Mouse (Mus musculus) forebrain, embryonic 14.5 days (tissue): ENCODE measurements around the gene Aph1c. TPM values are rescaled to one million over a fixed set of nuclear protein-coding genes. Genes with fewer than 3 reads are reported as not detected.
"Not testable (repeated sequence)": the region's sequence is repeated elsewhere in the genome, so short reads cannot be mapped to it uniquely, and the experiment has no call there.

ENCODE experiments used
- ATAC-seq: fragments of 200-750 bp; cut with Nextera tagmentation; 2 replicates; pipeline ENCODE4 v1.8.0; 2017; ENCODE audit warnings: mild to moderate bottlenecking, moderate library complexity
- DNase-seq: peaks from one replicate; pipeline ENCODE4 v3.0.0-alpha.2; 2015; ENCODE audit warnings: low spot score
- H3K27ac ChIP-seq: fragments of 300-500 bp; sonication (generic); 2 replicates; pipeline ENCODE4 v1.5.1; 2014; ENCODE audit warnings: low read depth, mild to moderate bottlenecking, control low read depth, low read length, moderate library complexity
- H3K27me3 ChIP-seq: fragments of 300-500 bp; sonication (generic); replicated peaks from 2 replicates; pipeline ENCODE4 v1.6.1; 2014; ENCODE audit warnings: low read length, control low read depth, mixed read lengths; ENCODE audit not compliant: control insufficient read depth, insufficient read depth
- H3K36me3 ChIP-seq: fragments of 300-500 bp; sonication (generic); 2 replicates; pipeline ENCODE4 v1.6.1; 2014; ENCODE audit warnings: low read length, control low read depth; ENCODE audit not compliant: control insufficient read depth, insufficient read depth
- H3K4me1 ChIP-seq: fragments of 300-500 bp; sonication (generic); 2 replicates; pipeline ENCODE4 v1.6.1; 2014; ENCODE audit warnings: antibody characterized with exemption, low read length, control low read depth; ENCODE audit not compliant: control insufficient read depth, insufficient read depth
- H3K4me2 ChIP-seq: fragments of 300-500 bp; sonication (generic); 2 replicates; pipeline ENCODE4 v1.6.1; 2014; ENCODE audit warnings: mild to moderate bottlenecking, control low read depth, low read length
- H3K4me3 ChIP-seq: fragments of 300-500 bp; sonication (generic); 2 replicates; pipeline ENCODE4 v1.5.1; 2014; ENCODE audit warnings: low read depth, low read length, control low read depth
- H3K9ac ChIP-seq: fragments of 300-500 bp; sonication (generic); 2 replicates; pipeline ENCODE4 v1.6.1; 2014; ENCODE audit warnings: mild to moderate bottlenecking, low read length, control low read depth, moderate library complexity
- H3K9me3 ChIP-seq: fragments of 300-500 bp; sonication (generic); replicated peaks from 2 replicates; pipeline ENCODE4 v1.6.1; 2016; ENCODE audit warnings: low read length, control low read depth, mixed read lengths; ENCODE audit not compliant: control insufficient read depth
- WGBS: fragments of 180-500 bp; shearing (Covaris S2); extraction: QIAGEN DNeasy Blood & Tissue Kit; methylation state at CpG from one replicate; pipeline ENCODE4 v1.1.7; 2014; 5-methylcytosine and 5-hydroxymethylcytosine counted together
- polyA plus RNA-seq: library from polyadenylated mRNA; unstranded; fragments of >200 nt; fragmentation: Nextera tagmentation; extraction: Ambion mirVana; gene quantifications from 2 replicates; pipeline ENCODE4 v1.2.1, GENCODE M21; 2014

The Aph1c gene
- polyA plus RNA-seq, 1 experiment from 2014 or later: 2.2 TPM

GRCm38 (mm10) chr9:66852592-66852991 lies 18.1 kb upstream of the Aph1c start:
- DNase-seq: no peak
- Histone ChIP-seq H3K27me3 (no peaks in the 10 kb centered on the region), H3K27ac (no peak overlapping the region), H3K4me3 (no peak overlapping the region), H3K9me3 (no peaks in the 10 kb centered on the region), H3K9ac (no peak overlapping the region), H3K36me3 (peaks cover 19% of the 10 kb centered on the region), H3K4me1 (no peaks in the 10 kb centered on the region), H3K4me2 (no peak overlapping the region)
- no peak for ATAC-seq
- WGBS: 22% methylated on average over 6 of the region's 6 CpGs

- 89% methylated on average over 5 of the region's 5 CpGs for WGBS
- Histone ChIP-seq H3K4me2 (no peak overlapping the region), H3K36me3 (peaks cover 34% of the 10 kb centered on the region), H3K27me3 (no peaks in the 10 kb centered on the region), H3K4me3 (no peak overlapping the region), H3K4me1 (no peaks in the 10 kb centered on the region), H3K9me3 (no peaks in the 10 kb centered on the region), H3K27ac (no peak overlapping the region), H3K9ac (no peak overlapping the region)
- ATAC-seq (no peak), DNase-seq (no peak)
Measured at GRCm38 (mm10) chr9:66850966-66851365, 16.4 kb upstream of the Aph1c start.

- H3K9me3 ChIP-seq: no peaks in the 10 kb centered on the region
- H3K4me2 ChIP-seq: no peak overlapping the region
- ATAC-seq (no peak), DNase-seq (no peak)
- no peak overlapping the region for H3K9ac ChIP-seq
- peaks cover 40% of the 10 kb centered on the region for H3K36me3 ChIP-seq
- no peak overlapping the region for H3K27ac ChIP-seq
- H3K4me1 ChIP-seq: no peaks in the 10 kb centered on the region
- no peaks in the 10 kb centered on the region for H3K27me3 ChIP-seq
- WGBS: 95% methylated on average over 5 of the region's 5 CpGs
- no peak overlapping the region for H3K4me3 ChIP-seq
Measured at GRCm38 (mm10) chr9:66846822-66847221, 12.3 kb upstream of the Aph1c start.

GRCm38 (mm10) chr9:66835097-66835480 lies 563 bp upstream of the Aph1c start:
- H3K27ac ChIP-seq: no peak overlapping the region
- WGBS: 0% methylated on average over 24 of the region's 24 CpGs

GRCm38 (mm10) chr9:66833851-66834250 lies 675 bp downstream of the Aph1c start:
- Histone ChIP-seq H3K9me3 (no peaks in the 10 kb centered on the region), H3K4me2 (peak overlapping the region; percentile 85), H3K27ac (no peak overlapping the region), H3K36me3 (no peaks in the 10 kb centered on the region), H3K9ac (peak overlapping the region; percentile 46), H3K27me3 (0 out of 2 replicates have a peak, but pooled peaks cover 9% of the 10 kb centered on the region), H3K4me1 (peaks cover 6% of the 10 kb centered on the region), H3K4me3 (peak overlapping the region; percentile 51)
- DNase-seq: no peak
- WGBS: 16% methylated on average over 7 of the region's 7 CpGs
- no peak for ATAC-seq

More at GRCm38 (mm10) chr9:66835097-66835480, 563 bp upstream of the Aph1c start:
- peak overlapping the region; percentile 53; the same call in 1 of the 2 replicates for H3K9ac ChIP-seq
- DNase-seq (no peak), ATAC-seq (peak; percentile 74)
- peaks cover 6% of the 10 kb centered on the region for H3K4me1 ChIP-seq
- H3K27me3 ChIP-seq: 0 out of 2 replicates have a peak, but pooled peaks cover 9% of the 10 kb centered on the region
- no peaks in the 10 kb centered on the region for H3K9me3 ChIP-seq
- peak overlapping the region; percentile 85 for H3K4me2 ChIP-seq
- no peaks in the 10 kb centered on the region for H3K36me3 ChIP-seq
- H3K4me3 ChIP-seq: peak overlapping the region; percentile 51

- Histone ChIP-seq H3K27ac (no peak overlapping the region), H3K27me3 (0 out of 2 replicates have a peak, but pooled peaks cover 9% of the 10 kb centered on the region), H3K9ac (no peak overlapping the region), H3K9me3 (no peaks in the 10 kb centered on the region), H3K4me2 (no peak overlapping the region), H3K4me3 (no peak overlapping the region), H3K4me1 (peaks cover 6% of the 10 kb centered on the region), H3K36me3 (no peaks in the 10 kb centered on the region)
- DNase-seq (no peak), ATAC-seq (no peak)
- 74% methylated on average over 4 of the region's 4 CpGs for WGBS
Measured at GRCm38 (mm10) chr9:66832366-66832908, 2.1 kb downstream of the Aph1c start.

- ATAC-seq (no peak), DNase-seq (peak; percentile 88)
- WGBS: 39% methylated on average over 1 of the region's 1 CpGs
Measured at GRCm38 (mm10) chr9:66825990-66826389, 8.5 kb downstream of the Aph1c start.

GRCm38 (mm10) chr9:66822255-66822654 lies 12.3 kb downstream of the Aph1c start:
- H3K9me3 ChIP-seq, H3K27me3 ChIP-seq, H3K4me2 ChIP-seq, H3K36me3 ChIP-seq, H3K9ac ChIP-seq, ATAC-seq, H3K4me1 ChIP-seq, DNase-seq, H3K4me3 ChIP-seq, H3K27ac ChIP-seq: not testable (repeated sequence)
- WGBS: no CpG with 5 or more reads among the region's 5 CpGs

More at GRCm38 (mm10) chr9:66825990-66826389, 8.5 kb downstream of the Aph1c start:
- Histone ChIP-seq H3K27me3 (no peaks in the 10 kb centered on the region), H3K4me3 (no peak overlapping the region), H3K9ac (no peak overlapping the region), H3K4me2 (no peak overlapping the region), H3K9me3 (no peaks in the 10 kb centered on the region), H3K4me1 (no peaks in the 10 kb centered on the region), H3K27ac (no peak overlapping the region), H3K36me3 (no peaks in the 10 kb centered on the region)

GRCm38 (mm10) chr9:66820996-66821395 lies 13.5 kb downstream of the Aph1c start:
- WGBS: 79% methylated on average over 5 of the region's 5 CpGs
- no peak for DNase-seq
- H3K9ac ChIP-seq: no peak overlapping the region

More at GRCm38 (mm10) chr9:66820996-66821395, 13.5 kb downstream of the Aph1c start:
- Histone ChIP-seq H3K27me3 (no peaks in the 10 kb centered on the region), H3K4me1 (no peaks in the 10 kb centered on the region), H3K4me2 (no peak overlapping the region), H3K27ac (no peak overlapping the region), H3K4me3 (no peak overlapping the region), H3K36me3 (no peaks in the 10 kb centered on the region), H3K9me3 (no peaks in the 10 kb centered on the region)
- no peak for ATAC-seq
